Mouse (Mus musculus): ENCODE data around the gene Cyp1a1. TPM values are rescaled to one million over a fixed set of nuclear protein-coding genes. Genes with fewer than 3 reads are reported as not detected.
A peak's percentile ranks its signal among the peaks of the same experiment; 100 is the strongest.

Gene Cyp1a1
- polyA plus RNA-seq, 1 experiment: 0.97 TPM

- Histone ChIP-seq H3K27ac (ENCODE audit: insufficient read depth, low read depth, low read length) (no peak overlapping the region), H3K27me3 (replicated peaks; ENCODE audit: control insufficient read depth, insufficient read depth, low read length) (no peaks in the 10 kb centered on the region), H3K4me3 (ENCODE audit: insufficient read depth, low read depth, low read length) (no peak overlapping the region), H3K4me1 (ENCODE audit: control insufficient read depth, insufficient read depth, low read length) (0 out of 2 replicates have a peak, but pooled peaks cover 2% of the 10 kb centered on the region), H3K36me3 (ENCODE audit: control insufficient read depth, insufficient read depth, low read length) (no peaks in the 10 kb centered on the region)
- peak; percentile 28 for DNase-seq
- no peak for TF ChIP-seq POLR2A (IDR thresholded peaks at IDR 0.05; ENCODE audit: low read depth, low read length)
- no peak for TF ChIP-seq CTCF (conservative IDR thresholded peaks at IDR 0.05; ENCODE audit: insufficient read depth, insufficient read length, low read depth, low read length)
- WGBS: 65% methylated on average over 10 of the region's 10 CpGs
Measured at GRCm38 (mm10) chr9:57681411-57681810, 6.3 kb upstream of the Cyp1a1 start.

GRCm38 (mm10) chr9:57683520-57683919, 4.2 kb upstream of the Cyp1a1 start, which contains the start of gene Cyp1a2:
Gene Cyp1a2, minus strand, starts transcription at chr9:57683703.
- Histone ChIP-seq H3K27ac (ENCODE audit: insufficient read depth, low read depth, low read length) (no peak within 1 kb of the TSS), H3K4me3 (ENCODE audit: insufficient read depth, low read depth, low read length) (no peak within 1 kb of the TSS), H3K4me1 (ENCODE audit: control insufficient read depth, insufficient read depth, low read length) (no peaks in the 10 kb centered on the region; the same call in 1 of the 2 replicates), H3K27me3 (replicated peaks; ENCODE audit: control insufficient read depth, insufficient read depth, low read length) (no peaks in the 10 kb centered on the region), H3K36me3 (ENCODE audit: control insufficient read depth, insufficient read depth, low read length) (no peaks in the 10 kb centered on the region)
- 75% methylated on average over 5 of the region's 5 CpGs for WGBS
- DNase-seq: no peak
- no peak for TF ChIP-seq POLR2A (IDR thresholded peaks at IDR 0.05; ENCODE audit: low read depth, low read length)
- no peak for TF ChIP-seq CTCF (conservative IDR thresholded peaks at IDR 0.05; ENCODE audit: insufficient read depth, insufficient read length, low read depth, low read length)

DNA sequence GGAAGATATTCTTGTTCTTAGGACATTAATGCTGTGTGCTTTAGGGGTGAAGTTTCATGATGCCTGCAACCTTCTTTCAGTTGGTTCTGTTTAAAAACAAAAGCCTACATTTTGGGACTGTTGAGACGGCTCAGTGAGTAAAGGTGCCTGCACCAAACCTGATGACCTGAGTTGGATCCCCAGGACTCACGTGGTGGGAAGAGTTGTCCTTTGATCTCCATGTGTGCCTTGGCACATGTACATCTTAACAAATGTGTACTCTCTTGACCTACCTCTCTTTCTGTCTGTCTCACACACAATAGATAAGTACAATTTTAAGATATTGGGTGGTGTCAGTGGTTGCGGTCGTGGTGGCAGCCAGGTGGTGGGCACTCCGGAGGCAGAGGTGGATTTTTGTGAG, 1.7 kb upstream of the Cyp1a1 start:
- H3K27ac ChIP-seq (ENCODE audit: insufficient read depth, low read depth, low read length): no peak overlapping the region
- peak; percentile 33 for DNase-seq
- H3K4me1 ChIP-seq (ENCODE audit: control insufficient read depth, insufficient read depth, low read length): no peaks in the 10 kb centered on the region; the same call in 1 of the 2 replicates
- WGBS: 81% methylated on average over 5 of the region's 5 CpGs
- H3K4me3 ChIP-seq (ENCODE audit: insufficient read depth, low read depth, low read length): no peak overlapping the region
- H3K27me3 ChIP-seq (replicated peaks; ENCODE audit: control insufficient read depth, insufficient read depth, low read length): no peaks in the 10 kb centered on the region
- TF ChIP-seq POLR2A (IDR thresholded peaks at IDR 0.05; ENCODE audit: low read depth, low read length) (no peak), CTCF (conservative IDR thresholded peaks at IDR 0.05; ENCODE audit: insufficient read depth, insufficient read length, low read depth, low read length) (no peak)
- no peaks in the 10 kb centered on the region for H3K36me3 ChIP-seq (ENCODE audit: control insufficient read depth, insufficient read depth, low read length)

GRCm38 (mm10) chr9:57688158-57688557, 430 bp downstream of the Cyp1a1 start:
- DNase-seq: peak; percentile 81
- H3K27me3 ChIP-seq (replicated peaks; ENCODE audit: control insufficient read depth, insufficient read depth, low read length): no peaks in the 10 kb centered on the region
- TF ChIP-seq CTCF (conservative IDR thresholded peaks at IDR 0.05; ENCODE audit: insufficient read depth, insufficient read length, low read depth, low read length): peak; percentile 48
- no peak for TF ChIP-seq POLR2A (IDR thresholded peaks at IDR 0.05; ENCODE audit: low read depth, low read length)
- H3K36me3 ChIP-seq (ENCODE audit: control insufficient read depth, insufficient read depth, low read length): no peaks in the 10 kb centered on the region
- H3K4me3 ChIP-seq (ENCODE audit: insufficient read depth, low read depth, low read length): no peak overlapping the region
- 40% methylated on average over 2 of the region's 2 CpGs for WGBS
- H3K27ac ChIP-seq (ENCODE audit: insufficient read depth, low read depth, low read length): no peak overlapping the region
- H3K4me1 ChIP-seq (ENCODE audit: control insufficient read depth, insufficient read depth, low read length): no peaks in the 10 kb centered on the region; the same call in 1 of the 2 replicates

GRCm38 (mm10) chr9:57688606-57689005, 878 bp downstream of the Cyp1a1 start:
- WGBS: 48% methylated on average over 2 of the region's 2 CpGs
- DNase-seq: no peak
- Histone ChIP-seq H3K36me3 (ENCODE audit: control insufficient read depth, insufficient read depth, low read length) (no peaks in the 10 kb centered on the region), H3K27ac (ENCODE audit: insufficient read depth, low read depth, low read length) (no peak overlapping the region), H3K27me3 (replicated peaks; ENCODE audit: control insufficient read depth, insufficient read depth, low read length) (no peaks in the 10 kb centered on the region), H3K4me3 (ENCODE audit: insufficient read depth, low read depth, low read length) (no peak overlapping the region), H3K4me1 (ENCODE audit: control insufficient read depth, insufficient read depth, low read length) (no peaks in the 10 kb centered on the region; the same call in 1 of the 2 replicates)
- TF ChIP-seq CTCF (conservative IDR thresholded peaks at IDR 0.05; ENCODE audit: insufficient read depth, insufficient read length, low read depth, low read length) (no peak), POLR2A (IDR thresholded peaks at IDR 0.05; ENCODE audit: low read depth, low read length) (no peak)

- TF ChIP-seq CTCF (conservative IDR thresholded peaks at IDR 0.05; ENCODE audit: insufficient read depth, insufficient read length, low read depth, low read length) (no peak), POLR2A (IDR thresholded peaks at IDR 0.05; ENCODE audit: low read depth, low read length) (no peak)
- peaks cover 5% of the 10 kb centered on the region; the same call in 1 of the 2 replicates for H3K4me1 ChIP-seq (ENCODE audit: control insufficient read depth, insufficient read depth, low read length)
- no peak overlapping the region for H3K4me3 ChIP-seq (ENCODE audit: insufficient read depth, low read depth, low read length)
- WGBS: 84% methylated on average over 2 of the region's 2 CpGs
- no peaks in the 10 kb centered on the region for H3K36me3 ChIP-seq (ENCODE audit: control insufficient read depth, insufficient read depth, low read length)
- no peaks in the 10 kb centered on the region for H3K27me3 ChIP-seq (replicated peaks; ENCODE audit: control insufficient read depth, insufficient read depth, low read length)
- H3K27ac ChIP-seq (ENCODE audit: insufficient read depth, low read depth, low read length): no peak overlapping the region
- DNase-seq: peak; percentile 20
Measured at GRCm38 (mm10) chr9:57694108-57694507, 6.4 kb downstream of the Cyp1a1 start.

DNA sequence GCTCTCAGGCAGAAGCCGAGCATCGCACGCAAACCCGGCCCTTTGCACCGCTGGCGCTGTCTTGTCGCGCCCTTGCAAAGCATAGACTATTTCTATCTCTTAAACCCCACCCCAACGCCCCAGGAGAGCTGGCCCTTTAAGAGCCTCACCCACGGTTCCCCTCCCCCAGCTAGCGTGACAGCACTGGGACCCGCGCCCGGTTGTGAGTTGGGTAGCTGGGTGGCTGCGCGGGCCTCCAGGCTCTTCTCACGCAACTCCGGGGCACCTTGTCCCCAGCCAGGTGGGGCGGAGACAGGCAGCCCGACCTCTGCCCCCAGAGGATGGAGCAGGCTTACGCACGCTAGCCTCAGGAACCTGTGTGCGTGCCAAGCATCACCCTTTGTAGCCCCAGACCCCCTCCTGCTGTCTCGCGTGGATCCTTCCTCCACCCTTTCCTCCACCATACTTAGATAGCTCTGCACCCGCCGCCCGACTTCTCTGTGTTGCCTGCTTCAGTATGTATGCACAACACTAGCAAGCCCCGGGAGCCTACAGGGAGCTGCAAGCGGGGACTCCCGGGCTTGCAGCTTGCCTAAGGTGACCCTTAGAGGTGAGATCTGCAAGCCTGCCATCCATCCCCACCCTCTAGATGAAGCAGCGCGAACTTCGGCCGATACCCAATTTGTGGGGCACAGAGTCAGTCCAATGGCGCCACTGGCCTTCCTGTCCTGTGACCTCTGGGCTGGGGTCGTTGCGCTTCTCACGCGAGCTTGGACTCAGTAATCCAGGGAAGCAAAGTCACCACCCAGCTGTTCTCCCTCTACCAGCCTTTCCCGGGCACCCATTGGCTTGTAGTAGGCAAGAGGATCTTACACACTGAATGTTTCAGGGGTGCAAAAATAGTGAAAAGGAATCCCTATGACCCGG, 8.9 kb downstream of the Cyp1a1 start:
- Histone ChIP-seq H3K36me3 (ENCODE audit: control insufficient read depth, insufficient read depth, low read length) (no peaks in the 10 kb centered on the region), H3K27ac (ENCODE audit: insufficient read depth, low read depth, low read length) (no peak overlapping the region), H3K4me1 (ENCODE audit: control insufficient read depth, insufficient read depth, low read length) (peaks cover 5% of the 10 kb centered on the region; the same call in 1 of the 2 replicates), H3K4me3 (ENCODE audit: insufficient read depth, low read depth, low read length) (peak overlapping the region; percentile 24), H3K27me3 (replicated peaks; ENCODE audit: control insufficient read depth, insufficient read depth, low read length) (no peaks in the 10 kb centered on the region)
- TF ChIP-seq POLR2A (IDR thresholded peaks at IDR 0.05; ENCODE audit: low read depth, low read length): no peak
- 0 out of 2 replicates have a peak, but pooled peaks have one; percentile 12 for TF ChIP-seq CTCF (conservative IDR thresholded peaks at IDR 0.05; ENCODE audit: insufficient read depth, insufficient read length, low read depth, low read length)
- WGBS: 6% methylated on average over 42 of the region's 42 CpGs
- peak; percentile 75 for DNase-seq

Data from kidney, adult 2 months (tissue).